Mouse (Mus musculus): ENCODE measurements at regions not wholly inside any gene's neighbourhood (a gene's known extent, or its start where the extent isn't known, plus 50 kb on each side); places are given as distances from the start of the nearest gene placed in this dataset.

GRCm38 (mm10) chr9:50437830-50438722 is 56.2 kb upstream of the Plet1 start:
- Histone ChIP-seq H3K27me3 (ENCODE audit: control insufficient read depth, insufficient read depth, low read length) (no peaks in the 10 kb centered on the region), H3K27ac (ENCODE audit: insufficient read depth, low read length) (no peak overlapping the region), H3K4me1 (ENCODE audit: control insufficient read depth, insufficient read depth, insufficient read length) (no peaks in the 10 kb centered on the region), H3K36me3 (ENCODE audit: control insufficient read depth, insufficient read depth, low read length) (no peaks in the 10 kb centered on the region), H3K4me3 (ENCODE audit: extremely low read depth, insufficient read depth, insufficient read length) (no peak overlapping the region)
- peak in 1 of 2 experiments; percentile 37 for DNase-seq (ENCODE audit: low read depth in 1 of 2, low spot score in 2 of 2)
- WGBS = 21% methylated on average over 17 of the region's 17 CpGs
- TF ChIP-seq POLR2A (IDR thresholded peaks at IDR 0.05; ENCODE audit: low read depth, low read length) (no peak), CTCF (IDR thresholded peaks at IDR 0.05; ENCODE audit: extremely low read depth, insufficient read depth, insufficient read length, insufficient replicate concordance) (peak; percentile 71; the same call in 1 of the 2 replicates)

GRCm38 (mm10) chr9:50438738-50439137 is 55.6 kb upstream of the Plet1 start:
- TF ChIP-seq POLR2A (IDR thresholded peaks at IDR 0.05; ENCODE audit: low read depth, low read length) (no peak), CTCF (IDR thresholded peaks at IDR 0.05; ENCODE audit: extremely low read depth, insufficient read depth, insufficient read length, insufficient replicate concordance) (no peak)
- no peak for DNase-seq (ENCODE audit: low read depth in 1 of 2, low spot score in 2 of 2)
- no peak overlapping the region for H3K27ac ChIP-seq (ENCODE audit: insufficient read depth, low read length)
- H3K4me1 ChIP-seq (ENCODE audit: control insufficient read depth, insufficient read depth, insufficient read length) = no peaks in the 10 kb centered on the region
- no peak overlapping the region for H3K4me3 ChIP-seq (ENCODE audit: extremely low read depth, insufficient read depth, insufficient read length)
- WGBS = 73% methylated on average over 7 of the region's 7 CpGs
- no peaks in the 10 kb centered on the region for H3K27me3 ChIP-seq (ENCODE audit: control insufficient read depth, insufficient read depth, low read length)
- no peaks in the 10 kb centered on the region for H3K36me3 ChIP-seq (ENCODE audit: control insufficient read depth, insufficient read depth, low read length)

GRCm38 (mm10) chr9:50440222-50440621 is 54.1 kb upstream of the Plet1 start:
- Histone ChIP-seq H3K27me3 (ENCODE audit: control insufficient read depth, insufficient read depth, low read length) (no peaks in the 10 kb centered on the region), H3K36me3 (ENCODE audit: control insufficient read depth, insufficient read depth, low read length) (no peaks in the 10 kb centered on the region), H3K4me3 (ENCODE audit: extremely low read depth, insufficient read depth, insufficient read length) (no peak overlapping the region), H3K4me1 (ENCODE audit: control insufficient read depth, insufficient read depth, insufficient read length) (no peaks in the 10 kb centered on the region), H3K27ac (ENCODE audit: insufficient read depth, low read length) (no peak overlapping the region)
- 83% methylated on average over 3 of the region's 3 CpGs for WGBS
- TF ChIP-seq CTCF (IDR thresholded peaks at IDR 0.05; ENCODE audit: extremely low read depth, insufficient read depth, insufficient read length, insufficient replicate concordance) (no peak), POLR2A (IDR thresholded peaks at IDR 0.05; ENCODE audit: low read depth, low read length) (no peak)
- no peak for DNase-seq (ENCODE audit: low read depth in 1 of 2, low spot score in 2 of 2)

DNA sequence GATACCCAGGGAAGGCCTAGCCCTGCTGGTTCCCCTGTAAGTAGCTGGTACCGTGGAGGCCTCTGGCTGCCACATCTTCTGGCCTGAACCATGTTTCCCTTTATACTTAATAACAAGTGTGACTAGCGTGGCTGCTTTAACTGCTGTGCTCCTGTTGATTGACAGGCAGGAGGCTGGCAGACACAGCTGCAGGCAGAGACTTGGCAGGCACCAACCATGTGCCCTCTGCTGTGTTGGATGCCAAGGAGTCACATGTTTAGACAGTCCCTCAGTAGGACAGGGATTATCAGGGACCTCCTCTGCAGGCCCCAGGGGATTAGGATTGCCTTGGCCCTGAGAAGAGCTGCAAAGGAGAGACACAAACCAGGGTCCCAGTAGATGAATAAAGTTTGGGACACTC is 53.6 kb upstream of the Plet1 start:
- Histone ChIP-seq H3K4me1 (ENCODE audit: control insufficient read depth, insufficient read depth, insufficient read length) (no peaks in the 10 kb centered on the region), H3K27me3 (ENCODE audit: control insufficient read depth, insufficient read depth, low read length) (no peaks in the 10 kb centered on the region), H3K4me3 (ENCODE audit: extremely low read depth, insufficient read depth, insufficient read length) (no peak overlapping the region), H3K36me3 (ENCODE audit: control insufficient read depth, insufficient read depth, low read length) (no peaks in the 10 kb centered on the region), H3K27ac (ENCODE audit: insufficient read depth, low read length) (no peak overlapping the region)
- 38% methylated on average over 2 of the region's 2 CpGs for WGBS
- TF ChIP-seq POLR2A (IDR thresholded peaks at IDR 0.05; ENCODE audit: low read depth, low read length) (no peak), CTCF (IDR thresholded peaks at IDR 0.05; ENCODE audit: extremely low read depth, insufficient read depth, insufficient read length, insufficient replicate concordance) (no peak)
- no peak for DNase-seq (ENCODE audit: low read depth in 1 of 2, low spot score in 2 of 2)

DNA sequence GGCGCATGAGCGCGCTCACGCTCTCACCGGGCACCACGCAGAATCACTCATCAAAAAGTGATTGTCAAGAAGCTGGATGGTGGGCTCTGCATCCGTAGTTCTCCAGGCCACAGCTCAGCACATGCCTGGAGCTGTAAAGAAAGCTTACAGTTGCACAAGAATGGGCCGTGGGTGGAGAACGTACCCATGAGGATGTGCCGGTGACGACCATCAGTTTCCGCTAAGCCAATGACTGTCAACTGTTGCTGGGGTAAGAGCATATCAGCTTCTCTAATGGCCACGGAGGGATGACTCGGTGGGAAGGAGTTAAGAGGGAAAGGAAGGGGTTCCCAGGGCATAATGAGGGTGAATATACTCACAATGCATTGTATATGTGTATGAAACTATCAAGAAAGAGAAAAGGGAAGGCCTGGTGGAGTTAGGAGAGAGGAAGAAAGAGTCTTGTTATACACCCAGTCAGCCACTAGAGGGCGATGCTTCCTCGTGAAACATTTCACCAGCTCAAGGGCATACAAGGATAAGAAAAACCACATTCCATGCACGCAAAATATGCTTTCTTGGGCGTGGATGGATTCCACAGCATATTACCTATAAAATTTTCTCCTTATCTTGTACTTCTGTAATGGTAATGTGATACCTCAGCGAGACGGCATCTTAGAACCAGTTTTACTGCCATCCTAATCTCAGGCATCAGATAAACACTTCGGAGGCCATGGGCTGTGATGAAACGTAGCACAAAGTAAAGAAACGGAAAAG is 50.4 kb upstream of the Plet1 start:
- WGBS = 64% methylated on average over 23 of the region's 23 CpGs
- peak; percentile 23 to 29 for DNase-seq (ENCODE audit: low read depth in 1 of 2, low spot score in 2 of 2)
- H3K4me3 ChIP-seq (ENCODE audit: extremely low read depth, insufficient read depth, insufficient read length) = no peak overlapping the region
- no peak for TF ChIP-seq POLR2A (IDR thresholded peaks at IDR 0.05; ENCODE audit: low read depth, low read length)
- TF ChIP-seq CTCF (IDR thresholded peaks at IDR 0.05; ENCODE audit: extremely low read depth, insufficient read depth, insufficient read length, insufficient replicate concordance) = peak; percentile 48; the same call in 1 of the 2 replicates
- H3K27me3 ChIP-seq (ENCODE audit: control insufficient read depth, insufficient read depth, low read length) = no peaks in the 10 kb centered on the region
- no peak overlapping the region for H3K27ac ChIP-seq (ENCODE audit: insufficient read depth, low read length)
- no peaks in the 10 kb centered on the region for H3K36me3 ChIP-seq (ENCODE audit: control insufficient read depth, insufficient read depth, low read length)
- no peaks in the 10 kb centered on the region for H3K4me1 ChIP-seq (ENCODE audit: control insufficient read depth, insufficient read depth, insufficient read length)
